Mouse (Mus musculus) gastrocnemius, postnatal 25 days (tissue): ENCODE results near the gene Sult6b1. TPM values are rescaled to one million over a fixed set of nuclear protein-coding genes. Genes with fewer than 3 reads are reported as not detected.

Experiments used
- DNase-seq: peaks from one replicate; pipeline ENCODE4 v3.0.0; 2022
- long read RNA-seq, 2 experiments: library from polyadenylated mRNA; stranded (forward); transcript quantifications; one replicate each; pipeline ENCODE4 v2.0.0; 2021
- total RNA-seq, 2 experiments: library from RNA; stranded (reverse); gene quantifications; 1 replicate in 1 of 2; 2 replicates in 1 of 2; pipeline ENCODE4 v1.2.3; 2021

Sult6b1 gene
- not detected for total RNA-seq
- long read RNA-seq, experiment 1: 0 reads
- long read RNA-seq, experiment 2: 0 reads

DNA sequence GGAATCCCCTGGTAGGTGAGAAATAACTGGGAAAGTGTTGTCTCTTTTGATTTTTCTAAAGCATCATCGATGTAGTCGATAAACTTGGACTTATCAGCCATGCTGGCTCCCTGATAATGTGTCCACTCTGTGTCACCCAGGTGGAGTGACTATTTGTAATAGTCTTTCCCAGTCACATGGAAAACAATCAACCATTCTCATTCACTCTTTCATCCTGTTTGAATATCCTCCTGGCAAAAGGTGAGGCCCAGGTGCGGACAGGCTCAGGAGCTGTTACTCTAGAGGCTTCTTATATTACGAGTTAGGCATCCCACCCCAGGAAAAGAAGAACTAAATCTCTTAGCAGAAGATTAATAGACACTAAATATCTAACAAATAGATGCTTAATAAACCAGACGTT is at the start of gene Sult6b1:
Gene Sult6b1 (minus strand): TSS at position 101 of the 400 bp plus-strand sequence.
- DNase-seq: no peak

DNA sequence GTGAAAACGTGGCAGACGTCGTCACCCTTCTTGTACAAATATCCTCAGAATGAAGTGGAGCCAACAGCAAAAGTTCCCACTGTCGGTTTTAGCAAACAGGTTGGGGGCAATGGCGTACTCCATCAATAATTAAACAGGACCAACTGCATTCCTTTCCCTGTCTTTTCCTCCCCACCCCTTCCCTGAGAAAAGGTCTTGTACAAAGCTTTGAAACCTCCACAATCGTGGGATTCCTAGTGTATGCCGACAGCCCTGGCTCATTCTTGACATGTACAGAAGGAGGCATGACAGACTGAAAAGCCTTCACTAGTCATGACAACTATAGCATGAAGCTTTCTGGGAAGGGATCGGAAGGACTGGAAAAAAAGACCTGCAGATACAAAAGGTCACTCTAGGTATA is 46.4 kb upstream of the Sult6b1 start:
- DNase-seq: no peak

GRCm38 (mm10) chr17:78952070-78952469 is 45.3 kb upstream of the Sult6b1 start:
- no peak for DNase-seq

GRCm38 (mm10) chr17:78951225-78951624 is 44.4 kb upstream of the Sult6b1 start:
- no peak for DNase-seq

GRCm38 (mm10) chr17:78942579-78942978 is 35.8 kb upstream of the Sult6b1 start:
- DNase-seq: no peak

DNA sequence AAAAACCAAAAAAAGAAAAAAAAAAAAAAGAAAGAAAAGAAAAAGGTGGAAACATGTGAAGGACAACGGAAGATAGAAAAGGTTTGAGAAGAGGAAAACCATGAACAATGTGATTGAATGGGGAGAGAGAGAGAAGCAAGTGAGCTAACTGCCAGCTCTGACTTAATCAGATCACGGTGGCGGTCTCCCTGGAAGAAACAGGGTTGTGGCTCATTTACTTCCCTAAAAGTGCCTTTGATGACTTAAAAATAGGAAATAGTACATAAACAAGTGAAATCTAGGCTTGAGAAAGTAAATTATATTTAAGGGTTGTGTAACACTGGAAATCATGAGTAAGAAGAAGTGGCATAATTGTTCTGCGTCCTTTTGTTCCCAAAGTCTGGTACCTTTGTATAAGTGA is 32.1 kb upstream of the Sult6b1 start:
- no peak for DNase-seq

- no peak for DNase-seq
These were observed 30.5 kb upstream of the Sult6b1 start for GRCm38 (mm10) chr17:78937229-78937853.

- peak; percentile 94 for DNase-seq
These were observed 29.9 kb upstream of the Sult6b1 start, which contains the start of the genes Cebpz and Ndufaf7 for GRCm38 (mm10) chr17:78936466-78937228. Gene Cebpz (minus strand): TSS chr17:78937066. Gene Ndufaf7 (plus strand): TSS chr17:78937136.

DNA sequence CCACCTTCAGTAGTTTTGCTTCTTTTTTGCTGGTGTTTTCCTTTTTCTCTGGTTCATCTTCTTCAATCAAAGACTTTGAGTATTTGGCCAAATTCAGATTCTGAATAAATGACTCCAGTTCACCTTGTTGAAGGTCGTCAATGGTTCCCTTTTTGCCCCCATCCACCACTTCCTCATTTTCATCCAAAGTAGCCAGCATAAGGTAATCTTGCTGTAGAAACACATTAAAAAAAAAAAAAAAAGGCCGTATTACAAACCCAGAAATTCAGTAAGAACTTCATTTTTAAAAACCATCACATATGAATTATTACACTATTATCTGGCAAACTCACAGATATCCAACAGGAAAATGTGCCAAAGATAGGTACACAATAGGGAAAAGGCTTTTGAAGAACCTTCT is 29.1 kb upstream of the Sult6b1 start:
- no peak for DNase-seq

GRCm38 (mm10) chr17:78917696-78918095 is 10.9 kb upstream of the Sult6b1 start:
- DNase-seq: no peak

DNA sequence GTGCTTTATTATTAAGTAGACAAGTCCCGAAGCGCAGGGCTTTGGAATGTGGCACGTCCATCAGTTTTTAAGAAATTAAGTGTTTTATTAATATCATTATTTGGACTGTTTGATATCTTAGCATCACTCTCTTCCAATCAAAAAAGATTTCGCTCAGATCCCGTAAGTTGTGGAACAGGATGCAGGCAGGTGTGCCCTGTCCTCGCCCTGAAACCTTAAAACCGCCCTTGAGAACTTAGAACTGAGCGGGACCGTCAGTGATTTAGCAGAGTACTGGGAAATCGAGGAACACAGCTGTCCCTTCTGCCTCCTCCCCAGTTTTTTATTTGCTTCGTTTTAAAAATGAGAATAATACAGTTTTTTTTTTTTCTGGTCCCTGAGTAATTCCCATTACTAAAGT is 10.1 kb upstream of the Sult6b1 start:
- no peak for DNase-seq

- peak; percentile 81 for DNase-seq
These were observed 9.6 kb upstream of the Sult6b1 start, which contains the start of gene Cebpzos for GRCm38 (mm10) chr17:78916369-78916813. Gene Cebpzos (plus strand): TSS chr17:78916500.

DNA sequence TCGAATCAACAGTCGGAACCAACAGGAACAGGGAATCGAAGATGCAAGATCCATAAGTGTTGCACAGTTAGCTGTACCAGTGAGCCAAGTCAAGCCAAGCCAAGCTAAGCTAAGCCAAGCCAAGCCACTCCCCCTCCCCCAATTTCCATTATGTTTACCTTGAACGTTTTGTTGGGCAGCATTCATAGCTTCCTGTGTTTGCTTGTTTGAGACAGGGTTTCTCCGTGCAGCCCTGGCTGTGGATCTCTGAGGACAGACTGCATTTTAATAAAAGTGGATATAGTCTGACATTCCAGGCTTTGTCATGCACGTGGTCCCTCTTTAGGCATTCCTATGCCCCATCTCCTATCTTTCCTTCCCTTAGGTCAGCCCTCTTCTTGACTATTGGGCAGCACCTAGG is 9.0 kb upstream of the Sult6b1 start:
- DNase-seq: no peak

GRCm38 (mm10) chr17:78913921-78914320 is 7.1 kb upstream of the Sult6b1 start:
- no peak for DNase-seq

GRCm38 (mm10) chr17:78912861-78913281 is 6.1 kb upstream of the Sult6b1 start:
- DNase-seq: no peak

GRCm38 (mm10) chr17:78909374-78909773 is 2.6 kb upstream of the Sult6b1 start:
- DNase-seq: no peak

DNA sequence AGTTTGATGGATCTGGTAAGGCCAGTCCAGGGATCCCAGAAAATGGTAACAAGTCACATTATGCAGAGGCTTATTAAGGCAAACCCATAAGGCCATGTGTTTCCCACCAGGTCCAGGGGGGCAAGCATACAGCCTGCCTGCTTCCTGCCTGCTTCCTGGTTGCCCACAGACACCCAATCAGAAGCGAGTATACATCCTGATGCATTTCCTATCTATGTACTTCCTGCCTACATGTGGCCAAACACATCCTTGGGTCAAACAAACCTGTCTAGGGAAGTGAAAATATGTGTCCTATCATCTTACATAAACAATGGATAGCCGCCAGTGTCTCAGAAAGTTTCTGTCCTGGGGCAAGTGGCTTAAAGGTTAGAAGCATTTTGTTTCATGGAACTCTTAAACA is 3.6 kb downstream of the Sult6b1 start:
- no peak for DNase-seq

GRCm38 (mm10) chr17:78895394-78895793 is 11.4 kb downstream of the Sult6b1 start:
- no peak for DNase-seq

DNA sequence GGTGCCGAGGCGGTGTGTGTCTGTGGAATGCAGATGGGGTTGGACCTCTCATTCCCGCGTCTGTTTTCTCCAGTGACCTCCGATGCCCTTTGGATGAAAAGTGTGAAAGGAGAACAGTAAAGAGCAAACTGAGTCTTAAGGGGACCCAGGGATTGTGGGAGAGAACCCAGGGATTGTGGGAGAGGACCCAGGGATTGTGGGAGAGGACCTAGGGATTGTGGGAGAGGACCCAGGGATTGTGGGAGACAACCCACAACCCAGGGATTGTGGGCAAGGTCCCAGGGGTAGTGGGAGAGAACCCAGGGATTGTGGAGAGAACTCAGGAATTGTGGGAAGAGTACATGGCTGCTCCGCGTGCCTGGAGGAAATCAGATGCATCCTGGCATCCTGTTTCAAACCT is 11.8 kb downstream of the Sult6b1 start:
- no peak for DNase-seq

DNA sequence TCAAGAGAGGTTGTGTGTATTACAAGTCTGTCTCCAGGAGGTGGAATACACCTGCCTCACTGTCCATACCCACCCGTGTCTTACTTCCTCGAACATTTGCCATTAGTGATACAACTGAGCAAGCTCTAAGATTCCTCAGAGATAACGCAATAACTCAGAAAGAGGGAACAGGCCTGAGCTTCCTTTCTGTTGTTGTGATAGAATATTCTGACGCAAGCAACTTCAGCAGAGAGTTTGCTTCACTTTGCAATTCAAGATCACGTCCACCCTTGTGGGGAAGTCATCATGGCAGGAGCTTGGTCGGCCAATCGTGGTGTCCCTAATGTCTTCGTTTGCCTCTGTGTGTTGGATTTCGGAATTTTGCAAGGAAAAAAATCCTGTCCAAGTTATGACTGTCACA is 15.8 kb downstream of the Sult6b1 start:
- no peak for DNase-seq

GRCm38 (mm10) chr17:78889184-78889583 is 17.6 kb downstream of the Sult6b1 start:
- DNase-seq: no peak

DNA sequence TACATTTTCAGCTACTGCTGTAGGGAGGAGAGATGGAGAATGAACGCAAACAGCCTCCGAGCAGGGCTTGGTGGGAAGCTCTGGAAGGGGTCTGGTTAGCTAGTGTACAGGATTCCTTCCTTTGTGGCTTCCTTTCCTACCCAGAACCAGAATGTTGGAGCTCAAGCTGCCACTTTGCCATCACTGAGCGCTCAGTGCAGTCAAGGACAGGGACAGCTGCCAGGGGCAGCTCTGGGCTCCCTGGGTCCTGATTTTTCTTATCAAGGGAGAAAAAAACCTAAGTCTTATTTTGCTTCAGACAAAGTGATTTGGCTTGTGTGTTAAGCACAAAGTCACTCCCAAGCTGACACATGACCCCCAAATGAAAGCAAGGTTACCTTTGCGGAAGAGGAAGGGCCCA is 18.2 kb downstream of the Sult6b1 start:
- DNase-seq: no peak

DNA sequence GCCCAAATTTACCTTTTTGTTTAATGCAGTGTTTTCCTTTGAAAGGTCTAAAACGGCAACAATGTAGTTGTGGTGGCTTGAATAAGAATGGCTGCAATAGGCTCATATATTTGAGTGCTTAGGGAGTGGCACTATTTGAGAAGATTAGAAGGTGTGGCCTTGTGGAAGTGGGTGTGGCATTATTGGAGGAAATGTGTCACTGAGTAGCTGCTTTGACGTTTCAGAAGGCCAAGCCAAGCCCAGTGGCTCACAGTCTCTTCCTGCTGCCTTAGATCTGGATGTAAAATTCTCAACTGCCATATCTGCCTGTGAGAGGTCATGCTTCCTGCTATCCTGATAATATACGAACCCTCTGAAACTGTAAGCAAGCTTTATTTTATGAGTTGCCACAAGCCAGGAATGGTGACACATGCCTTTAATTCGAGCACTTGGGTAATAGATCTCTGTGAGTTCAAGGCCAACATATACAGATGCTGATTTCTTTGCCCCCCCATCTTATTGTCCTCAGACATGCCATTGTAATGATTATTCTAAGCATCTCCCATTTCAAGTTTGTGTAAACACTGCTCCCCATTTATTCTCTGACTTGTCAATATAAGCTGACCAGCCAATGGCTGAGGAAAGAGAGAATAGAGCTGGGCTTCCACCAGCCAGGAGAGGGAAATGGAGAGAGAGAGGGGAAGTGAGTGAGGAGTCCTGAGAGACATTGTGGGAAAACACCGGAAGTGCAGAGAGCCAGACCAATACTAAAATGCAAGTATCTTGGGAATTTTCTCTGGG is 21.3 kb downstream of the Sult6b1 start:
- DNase-seq: no peak
